Mouse (Mus musculus) intestine, embryonic 14.5 days (tissue): ENCODE results near the gene Rundc3b. TPM values are rescaled to one million over a fixed set of nuclear protein-coding genes. Genes with fewer than 3 reads are reported as not detected.

Source experiments
- ATAC-seq: fragments of 200-750 bp; cut with Nextera tagmentation; replicated peaks from 2 replicates; pipeline ENCODE4 v1.8.0; 2017; ENCODE audit warnings: low read depth, moderate number of reproducible peaks, moderate TSS enrichment, moderate library complexity; ENCODE audit not compliant: low FRiP score, low TSS enrichment
- DNase-seq: peaks from one replicate; pipeline ENCODE4 v3.0.0-alpha.2; 2018; ENCODE audit warnings: low spot score
- H3K27ac ChIP-seq: fragments of 300-500 bp; sonication (generic); 2 replicates; pipeline ENCODE4 v1.5.1; 2014; ENCODE audit warnings: low read depth, mild to moderate bottlenecking, control low read depth
- H3K27me3 ChIP-seq: fragments of 300-500 bp; sonication (generic); replicated peaks from 2 replicates; pipeline ENCODE4 v1.6.1; 2014; ENCODE audit warnings: low read length, control low read depth; ENCODE audit not compliant: control insufficient read depth, insufficient read depth
- H3K36me3 ChIP-seq: fragments of 300-500 bp; sonication (generic); 2 replicates; pipeline ENCODE4 v1.6.1; 2014; ENCODE audit warnings: low read length, control low read depth; ENCODE audit not compliant: control insufficient read depth, insufficient read depth
- H3K4me1 ChIP-seq: fragments of 300-500 bp; sonication (generic); replicated peaks from 2 replicates; pipeline ENCODE4 v1.6.1; 2014; ENCODE audit warnings: low read length, control low read depth, mixed read lengths; ENCODE audit not compliant: control insufficient read depth, insufficient read depth
- H3K4me2 ChIP-seq: fragments of 300-500 bp; sonication (generic); 2 replicates; pipeline ENCODE4 v1.6.1; 2014; ENCODE audit warnings: low read length
- H3K4me3 ChIP-seq: fragments of 300-500 bp; sonication (generic); 2 replicates; pipeline ENCODE4 v1.5.1; 2014; ENCODE audit warnings: low read depth, low read length, control low read depth, mixed read lengths
- H3K9ac ChIP-seq: fragments of 300-500 bp; sonication (generic); 2 replicates; pipeline ENCODE4 v1.6.1; 2014; ENCODE audit warnings: mild to moderate bottlenecking, low read length
- H3K9me3 ChIP-seq: fragments of 300-500 bp; sonication (generic); 2 replicates; pipeline ENCODE4 v1.6.1; 2016; ENCODE audit warnings: low read length, control low read depth; ENCODE audit not compliant: control insufficient read depth
- WGBS: fragments of 180-500 bp; shearing (Covaris S2); extraction: QIAGEN DNeasy Blood & Tissue Kit; methylation state at CpG from one replicate; pipeline ENCODE4 v1.1.7; 2014; 5-methylcytosine and 5-hydroxymethylcytosine counted together
- polyA plus RNA-seq: library from polyadenylated mRNA; unstranded; fragments of >200 nt; fragmentation: Nextera tagmentation; extraction: Ambion mirVana; gene quantifications from 2 replicates; pipeline ENCODE4 v1.2.1, GENCODE M21; 2014

Rundc3b gene
- polyA plus RNA-seq, 1 experiment from 2014 or later, result 8.6 TPM

GRCm38 (mm10) chr5:8648300-8648699 is 25.5 kb upstream of the Rundc3b start:
- Histone ChIP-seq H3K9me3 (no peaks in the 10 kb centered on the region), H3K27me3 (no peaks in the 10 kb centered on the region), H3K36me3 (no peaks in the 10 kb centered on the region), H3K4me2 (no peak overlapping the region), H3K4me3 (no peak overlapping the region), H3K9ac (no peak overlapping the region), H3K27ac (no peak overlapping the region), H3K4me1 (no peaks in the 10 kb centered on the region)
- ATAC-seq (no peak), DNase-seq (no peak)
- 83% methylated on average over 4 of the region's 4 CpGs for WGBS

- H3K27me3 ChIP-seq, result no peaks in the 10 kb centered on the region
- no peaks in the 10 kb centered on the region for H3K36me3 ChIP-seq
- no peak overlapping the region for H3K4me3 ChIP-seq
- no peak overlapping the region for H3K4me2 ChIP-seq
- no peak overlapping the region for H3K9ac ChIP-seq
- no peaks in the 10 kb centered on the region for H3K9me3 ChIP-seq
- no peaks in the 10 kb centered on the region for H3K4me1 ChIP-seq
- DNase-seq (no peak), ATAC-seq (no peak)
- H3K27ac ChIP-seq, result no peak overlapping the region
These were observed 11.8 kb upstream of the Rundc3b start for GRCm38 (mm10) chr5:8634489-8634975.

- Histone ChIP-seq H3K4me1 (no peaks in the 10 kb centered on the region), H3K27me3 (no peaks in the 10 kb centered on the region), H3K9me3 (no peaks in the 10 kb centered on the region), H3K4me2 (no peak overlapping the region), H3K27ac (no peak overlapping the region), H3K4me3 (no peak overlapping the region), H3K9ac (no peak overlapping the region), H3K36me3 (no peaks in the 10 kb centered on the region)
- ATAC-seq (no peak), DNase-seq (no peak)
- WGBS, result 70% methylated on average over 3 of the region's 3 CpGs
These were observed 10.1 kb upstream of the Rundc3b start for GRCm38 (mm10) chr5:8632901-8633300.

- H3K9me3 ChIP-seq, result no peaks in the 10 kb centered on the region
- under 1% methylated on average over 37 of the region's 49 CpGs for WGBS
- H3K4me2 ChIP-seq, result peak overlapping the region; percentile 83
- DNase-seq, result peak; percentile 79
- H3K4me3 ChIP-seq, result peak overlapping the region; percentile 75
- peak overlapping the region; percentile 66 for H3K9ac ChIP-seq
- H3K27me3 ChIP-seq, result no peaks in the 10 kb centered on the region
- H3K36me3 ChIP-seq, result no peaks in the 10 kb centered on the region
- H3K27ac ChIP-seq, result peak overlapping the region; percentile 36
- H3K4me1 ChIP-seq, result no peaks in the 10 kb centered on the region
- peak; percentile 47 for ATAC-seq
These were observed 619 bp downstream of the Rundc3b start for GRCm38 (mm10) chr5:8622071-8622595.

- DNase-seq (no peak), ATAC-seq (no peak)
- Histone ChIP-seq H3K9ac (no peak overlapping the region), H3K36me3 (no peaks in the 10 kb centered on the region), H3K4me2 (no peak overlapping the region), H3K27me3 (no peaks in the 10 kb centered on the region), H3K27ac (no peak overlapping the region), H3K4me1 (no peaks in the 10 kb centered on the region), H3K4me3 (no peak overlapping the region), H3K9me3 (no peaks in the 10 kb centered on the region)
- WGBS, result 65% methylated on average over 3 of the region's 3 CpGs
These were observed 51.6 kb downstream of the Rundc3b start for GRCm38 (mm10) chr5:8571118-8571517.

GRCm38 (mm10) chr5:8566867-8567266 is 55.9 kb downstream of the Rundc3b start:
- Histone ChIP-seq H3K27me3 (no peaks in the 10 kb centered on the region), H3K9ac (no peak overlapping the region), H3K4me2 (no peak overlapping the region), H3K4me3 (no peak overlapping the region), H3K27ac (no peak overlapping the region), H3K36me3 (no peaks in the 10 kb centered on the region), H3K4me1 (no peaks in the 10 kb centered on the region), H3K9me3 (no peaks in the 10 kb centered on the region)
- DNase-seq (no peak), ATAC-seq (no peak)
- WGBS, result 40% methylated on average over 3 of the region's 3 CpGs

GRCm38 (mm10) chr5:8544512-8544911 is 78.2 kb downstream of the Rundc3b start:
- Histone ChIP-seq H3K4me2 (no peak overlapping the region), H3K9ac (no peak overlapping the region), H3K9me3 (no peaks in the 10 kb centered on the region), H3K4me3 (no peak overlapping the region), H3K36me3 (no peaks in the 10 kb centered on the region), H3K27ac (no peak overlapping the region), H3K27me3 (no peaks in the 10 kb centered on the region), H3K4me1 (no peaks in the 10 kb centered on the region)
- DNase-seq, result no peak
- ATAC-seq, result no peak
- 54% methylated on average over 3 of the region's 5 CpGs for WGBS

- DNase-seq (no peak), ATAC-seq (no peak)
- no peaks in the 10 kb centered on the region for H3K36me3 ChIP-seq
These were observed 80.0 kb downstream of the Rundc3b start for GRCm38 (mm10) chr5:8542631-8543207.

More at GRCm38 (mm10) chr5:8542631-8543207, 80.0 kb downstream of the Rundc3b start:
- Histone ChIP-seq H3K4me2 (no peak overlapping the region), H3K27me3 (no peaks in the 10 kb centered on the region), H3K9ac (no peak overlapping the region), H3K27ac (no peak overlapping the region), H3K9me3 (no peaks in the 10 kb centered on the region), H3K4me1 (no peaks in the 10 kb centered on the region), H3K4me3 (no peak overlapping the region)
- 58% methylated on average over 3 of the region's 3 CpGs for WGBS
